Mouse (Mus musculus) monocyte, adult 2 months (primary cell): ENCODE results near the gene Serpinf2.
A peak's percentile ranks its signal among the peaks of the same experiment; 100 is the strongest.
"Not testable (repeated sequence)": the region's sequence is repeated elsewhere in the genome, so short reads cannot be mapped to it uniquely, and the experiment has no call there.

ENCODE experiments used
- DNase-seq, 2 experiments: peaks; one replicate each; pipeline ENCODE4 v3.0.0; 2022; ENCODE audit warnings: low spot score in 2 of 2, low read depth in 1 of 2

Gene Serpinf2

GRCm38 (mm10) chr11:75459751-75460102 lies 20.3 kb upstream of the Serpinf2 start:
- DNase-seq, result no peak

GRCm38 (mm10) chr11:75459141-75459711 lies 19.8 kb upstream of the Serpinf2 start:
- no peak for DNase-seq

- peak in 1 of 2 experiments; percentile 53 for DNase-seq
Measured at GRCm38 (mm10) chr11:75458628-75459041, 19.2 kb upstream of the Serpinf2 start.

GRCm38 (mm10) chr11:75458169-75458568 lies 18.8 kb upstream of the Serpinf2 start:
- no peak for DNase-seq

GRCm38 (mm10) chr11:75456440-75456871 lies 17.1 kb upstream of the Serpinf2 start:
- no peak for DNase-seq

GRCm38 (mm10) chr11:75455971-75456370 lies 16.6 kb upstream of the Serpinf2 start:
- DNase-seq, result not testable (repeated sequence)

- DNase-seq, result no peak
Measured at GRCm38 (mm10) chr11:75455041-75455736, 15.8 kb upstream of the Serpinf2 start.

- peak in 1 of 2 experiments; percentile 79 for DNase-seq
Measured at GRCm38 (mm10) chr11:75453991-75454930, 14.9 kb upstream of the Serpinf2 start, which contains the start of gene Wdr81. TSS of gene Wdr81 (minus strand) at chr11:75454717.

- no peak for DNase-seq
Measured at GRCm38 (mm10) chr11:75452812-75453557, 13.6 kb upstream of the Serpinf2 start.

GRCm38 (mm10) chr11:75452081-75452480 lies 12.7 kb upstream of the Serpinf2 start:
- DNase-seq, result no peak

GRCm38 (mm10) chr11:75450936-75451335 lies 11.5 kb upstream of the Serpinf2 start:
- no peak for DNase-seq

GRCm38 (mm10) chr11:75450304-75450908 lies 11.0 kb upstream of the Serpinf2 start:
- no peak for DNase-seq

GRCm38 (mm10) chr11:75449695-75450094 lies 10.3 kb upstream of the Serpinf2 start:
- DNase-seq, result no peak

- no peak for DNase-seq
Measured at GRCm38 (mm10) chr11:75448575-75448974, 9.2 kb upstream of the Serpinf2 start.

- DNase-seq, result no peak
Measured at GRCm38 (mm10) chr11:75443711-75444110, 4.3 kb upstream of the Serpinf2 start.

GRCm38 (mm10) chr11:75441601-75442000 lies 2.2 kb upstream of the Serpinf2 start:
- no peak for DNase-seq

- no peak for DNase-seq
Measured at GRCm38 (mm10) chr11:75441034-75441433, 1.6 kb upstream of the Serpinf2 start.

- no peak for DNase-seq
Measured at GRCm38 (mm10) chr11:75439951-75440350, 560 bp upstream of the Serpinf2 start.

- no peak for DNase-seq
Measured at GRCm38 (mm10) chr11:75438804-75439203, 587 bp downstream of the Serpinf2 start.

GRCm38 (mm10) chr11:75438194-75438593 lies 1.2 kb downstream of the Serpinf2 start:
- no peak for DNase-seq

GRCm38 (mm10) chr11:75434138-75434537 lies 5.3 kb downstream of the Serpinf2 start:
- DNase-seq, result no peak
